Mouse (Mus musculus) forebrain, postnatal 0 days (tissue): ENCODE measurements at regions not wholly inside any gene's neighbourhood (a gene's known extent, or its start where the extent isn't known, plus 50 kb on each side); places are given as distances from the start of the nearest gene placed in this dataset.
A peak's percentile ranks its signal among the peaks of the same experiment; 100 is the strongest.
"Not testable (repeated sequence)": the region's sequence is repeated elsewhere in the genome, so short reads cannot be mapped to it uniquely, and the experiment has no call there.

Source experiments
- ATAC-seq: fragments of 200-750 bp; cut with Nextera tagmentation; 2 replicates; pipeline ENCODE4 v1.8.0; 2017; ENCODE audit warnings: mild to moderate bottlenecking, moderate library complexity
- DNase-seq: peaks from one replicate; pipeline ENCODE4 v3.0.0-alpha.2; 2015
- H3K27ac ChIP-seq: fragments of 300-500 bp; sonication (generic); 2 replicates; pipeline ENCODE4 v1.5.1; 2014; ENCODE audit warnings: low read depth, mild to moderate bottlenecking, antibody characterized with exemption, low read length, moderate library complexity, mixed read lengths
- H3K27me3 ChIP-seq: fragments of 300-500 bp; sonication (generic); 2 replicates; pipeline ENCODE4 v1.6.1; 2014; ENCODE audit warnings: mild to moderate bottlenecking, low read length, mixed read lengths; ENCODE audit not compliant: insufficient read depth
- H3K36me3 ChIP-seq: fragments of 300-500 bp; sonication (generic); 2 replicates; pipeline ENCODE4 v1.6.1; 2014; ENCODE audit warnings: mild to moderate bottlenecking, moderate library complexity; ENCODE audit not compliant: insufficient read depth
- H3K4me1 ChIP-seq: fragments of 300-500 bp; sonication (generic); 2 replicates; pipeline ENCODE4 v1.6.1; 2014; ENCODE audit warnings: antibody characterized with exemption; ENCODE audit not compliant: insufficient read depth
- H3K4me2 ChIP-seq: fragments of 300-500 bp; sonication (generic); 2 replicates; pipeline ENCODE4 v1.6.1; 2014; ENCODE audit warnings: low read depth, mild to moderate bottlenecking, moderate library complexity
- H3K4me3 ChIP-seq: fragments of 300-500 bp; sonication (generic); 2 replicates; pipeline ENCODE4 v1.5.1; 2014; ENCODE audit warnings: low read depth, low read length, mixed read lengths
- H3K9ac ChIP-seq: fragments of 300-500 bp; sonication (generic); 2 replicates; pipeline ENCODE4 v1.6.1; 2014; ENCODE audit warnings: mild to moderate bottlenecking
- H3K9me3 ChIP-seq: fragments of 300-500 bp; sonication (generic); 2 replicates; pipeline ENCODE4 v1.6.1; 2016; ENCODE audit warnings: low read length
- CTCF ChIP-seq: sonication (generic); IDR thresholded peaks from 2 replicates; pipeline ENCODE4 v1.5.1; 2016; ENCODE audit warnings: antibody characterized with exemption, control low read depth, low read depth
- WGBS: fragments of 180-500 bp; shearing (Covaris S2); extraction: QIAGEN DNeasy Blood & Tissue Kit; methylation state at CpG from one replicate; pipeline ENCODE4 v1.1.7; 2014; 5-methylcytosine and 5-hydroxymethylcytosine counted together

DNA sequence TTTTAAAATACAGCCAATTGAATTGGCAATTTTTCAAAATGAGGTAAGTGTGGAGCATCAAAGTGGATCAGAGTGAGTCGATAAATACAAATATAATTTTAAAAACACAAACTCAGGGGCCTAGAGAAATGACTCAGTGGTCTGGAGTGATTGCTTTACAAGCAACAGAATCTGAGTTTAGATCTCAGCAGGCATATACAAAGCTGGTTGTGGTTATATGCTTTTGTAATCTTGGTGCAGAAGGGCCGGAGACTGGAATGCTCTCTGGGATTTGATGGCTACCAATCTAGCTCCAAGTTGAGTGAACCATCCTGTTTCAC, 235.0 kb upstream of the Cdh8 start:
- Histone ChIP-seq H3K4me2 (no peak overlapping the region), H3K4me1 (no peaks in the 10 kb centered on the region), H3K36me3 (no peaks in the 10 kb centered on the region), H3K9ac (no peak overlapping the region), H3K27me3 (no peaks in the 10 kb centered on the region), H3K27ac (no peak overlapping the region), H3K9me3 (no peaks in the 10 kb centered on the region), H3K4me3 (no peak overlapping the region)
- ATAC-seq: no peak
- no peak for TF ChIP-seq CTCF
- DNase-seq: no peak
- WGBS: 59% methylated on average over 2 of the region's 2 CpGs

DNA sequence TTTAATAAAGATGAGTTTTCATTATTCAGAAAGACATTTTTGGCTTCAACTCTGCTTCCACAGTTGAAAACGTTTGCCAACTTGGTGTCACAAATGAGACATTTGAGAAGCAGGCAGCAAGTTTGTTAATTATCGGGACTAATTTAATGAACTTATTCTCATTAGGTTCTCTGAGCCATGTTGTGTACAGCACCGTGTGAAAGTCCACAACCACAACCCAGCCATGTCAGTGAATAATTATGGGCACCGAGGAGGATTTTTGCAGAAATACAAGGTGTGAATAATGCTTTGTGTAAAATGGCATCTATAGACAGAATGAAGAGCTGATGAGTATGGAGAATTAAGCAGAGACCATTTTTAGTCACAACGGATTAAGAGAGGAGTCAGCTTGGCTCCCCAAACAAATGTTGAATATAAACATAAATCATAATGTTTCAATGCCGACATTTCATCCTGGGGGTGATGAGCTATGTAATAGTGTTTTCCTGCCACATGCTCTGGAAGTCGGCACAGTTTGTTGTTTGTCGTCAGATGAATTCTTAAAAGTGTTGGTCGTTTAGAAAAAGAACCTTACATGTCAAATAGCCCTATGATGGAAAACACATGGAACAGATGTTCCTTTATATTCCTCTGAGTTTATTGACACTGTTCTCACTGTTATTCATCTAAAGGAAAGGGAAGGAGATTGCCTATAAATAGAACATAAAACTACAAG, 234.5 kb upstream of the Cdh8 start:
- Histone ChIP-seq H3K9ac (no peak overlapping the region), H3K4me2 (no peak overlapping the region), H3K27me3 (no peaks in the 10 kb centered on the region), H3K36me3 (no peaks in the 10 kb centered on the region), H3K9me3 (no peaks in the 10 kb centered on the region), H3K27ac (no peak overlapping the region), H3K4me1 (no peaks in the 10 kb centered on the region), H3K4me3 (no peak overlapping the region)
- TF ChIP-seq CTCF: no peak
- DNase-seq: peak; percentile 28
- no peak for ATAC-seq
- WGBS: 34% methylated on average over 9 of the region's 9 CpGs

DNA sequence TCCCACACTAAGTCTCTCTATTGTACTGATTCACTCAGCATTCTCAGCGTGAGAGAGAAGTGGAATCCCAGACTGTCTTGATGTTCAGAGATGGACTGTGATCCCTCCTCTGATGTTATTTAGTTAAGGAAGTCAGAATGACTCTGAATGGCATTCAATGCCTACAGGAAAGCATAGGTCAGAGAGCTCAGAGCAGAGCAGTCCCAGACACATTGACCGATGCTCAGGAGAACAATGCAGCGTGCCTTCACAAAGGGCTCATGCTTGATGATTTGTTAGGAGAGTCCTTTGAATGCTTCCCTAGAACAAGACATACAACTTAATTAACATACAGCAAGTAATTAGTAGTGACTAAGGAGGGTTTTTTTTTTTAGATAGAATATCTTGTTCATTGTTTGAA, 224.3 kb upstream of the Cdh8 start:
- Histone ChIP-seq H3K4me3 (no peak overlapping the region), H3K36me3 (no peaks in the 10 kb centered on the region), H3K9ac (no peak overlapping the region), H3K9me3 (no peaks in the 10 kb centered on the region), H3K27ac (no peak overlapping the region), H3K4me1 (no peaks in the 10 kb centered on the region), H3K4me2 (no peak overlapping the region), H3K27me3 (no peaks in the 10 kb centered on the region)
- ATAC-seq (no peak), DNase-seq (no peak)
- WGBS: 16% methylated on average over 3 of the region's 3 CpGs
- no peak for TF ChIP-seq CTCF

DNA sequence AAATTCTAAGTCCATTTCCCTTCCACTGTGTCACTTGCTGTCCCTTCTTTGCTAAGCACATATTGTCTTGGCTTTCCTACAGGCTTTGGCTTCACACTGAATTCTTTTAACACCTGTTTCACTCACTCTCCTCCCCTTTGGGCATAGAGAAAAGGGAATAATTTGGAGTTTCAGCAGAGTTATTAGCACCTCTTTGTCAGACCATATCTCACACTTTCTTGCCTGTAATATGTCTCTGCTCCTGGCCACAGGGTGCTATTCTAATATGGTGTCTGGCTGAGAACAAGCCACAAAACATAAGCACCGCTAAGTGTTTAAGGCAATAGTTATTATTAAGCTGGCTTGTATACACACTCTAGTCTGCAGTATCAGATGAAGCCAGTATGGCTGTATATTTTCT, 214.7 kb upstream of the Cdh8 start:
- not testable (repeated sequence) for H3K9ac ChIP-seq, H3K4me1 ChIP-seq, H3K4me2 ChIP-seq, H3K36me3 ChIP-seq, H3K27ac ChIP-seq, H3K27me3 ChIP-seq, H3K4me3 ChIP-seq, H3K9me3 ChIP-seq
- ATAC-seq: peak; percentile 60
- peak; percentile 20 for DNase-seq
- WGBS: 51% methylated on average over 1 of the region's 1 CpGs

DNA sequence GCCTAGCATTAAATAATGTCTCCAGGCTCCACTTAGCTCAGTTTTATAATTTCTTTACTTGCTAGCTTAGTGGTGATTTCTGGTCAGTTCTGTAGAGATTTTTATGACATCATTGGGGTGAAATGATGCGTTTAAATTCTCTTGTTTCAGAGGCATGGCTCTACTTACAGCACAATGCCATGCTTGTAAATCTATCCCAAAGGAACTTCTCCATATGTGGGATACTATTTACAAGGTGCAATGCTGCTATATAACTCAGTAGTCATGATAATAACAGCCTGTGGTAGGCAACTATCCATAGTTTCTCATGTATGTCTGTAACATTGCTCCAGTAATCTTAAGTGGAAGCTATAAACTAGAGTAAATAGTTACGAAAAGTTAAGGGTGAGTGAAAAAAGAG, 205.4 kb upstream of the Cdh8 start:
- H3K4me3 ChIP-seq: no peak overlapping the region
- DNase-seq: no peak
- H3K27me3 ChIP-seq: no peaks in the 10 kb centered on the region
- WGBS: 63% methylated on average over 2 of the region's 2 CpGs
- H3K4me1 ChIP-seq: no peaks in the 10 kb centered on the region
- no peak overlapping the region for H3K4me2 ChIP-seq
- ATAC-seq: no peak
- H3K9ac ChIP-seq: no peak overlapping the region
- H3K27ac ChIP-seq: no peak overlapping the region
- no peaks in the 10 kb centered on the region for H3K36me3 ChIP-seq
- no peaks in the 10 kb centered on the region for H3K9me3 ChIP-seq
- no peak for TF ChIP-seq CTCF

DNA sequence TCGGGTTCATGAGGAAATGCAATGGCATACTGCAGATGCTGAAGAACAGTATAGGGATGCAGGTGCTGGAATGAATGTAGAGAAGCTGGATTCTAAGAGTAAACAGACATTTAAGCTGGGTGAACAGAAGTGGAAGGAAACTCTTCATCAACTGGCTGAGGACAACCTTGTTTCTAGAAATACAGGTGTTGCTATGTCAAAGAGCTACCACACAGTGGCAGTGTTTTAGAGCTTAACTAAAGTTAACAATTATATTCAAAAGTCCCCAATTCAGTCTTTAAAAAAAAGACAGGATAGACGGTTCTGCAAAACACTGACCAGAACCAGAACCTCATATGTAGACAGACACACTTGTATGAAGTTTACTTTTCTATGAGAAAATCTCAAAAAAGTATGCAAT, 188.1 kb upstream of the Cdh8 start:
- H3K9ac ChIP-seq, ATAC-seq, H3K36me3 ChIP-seq, H3K27ac ChIP-seq, H3K4me3 ChIP-seq, H3K9me3 ChIP-seq, H3K4me2 ChIP-seq, H3K27me3 ChIP-seq, H3K4me1 ChIP-seq: not testable (repeated sequence)
- peak; percentile 45 for DNase-seq
- 50% methylated on average over 2 of the region's 2 CpGs for WGBS
- peak; percentile 47 for TF ChIP-seq CTCF

DNA sequence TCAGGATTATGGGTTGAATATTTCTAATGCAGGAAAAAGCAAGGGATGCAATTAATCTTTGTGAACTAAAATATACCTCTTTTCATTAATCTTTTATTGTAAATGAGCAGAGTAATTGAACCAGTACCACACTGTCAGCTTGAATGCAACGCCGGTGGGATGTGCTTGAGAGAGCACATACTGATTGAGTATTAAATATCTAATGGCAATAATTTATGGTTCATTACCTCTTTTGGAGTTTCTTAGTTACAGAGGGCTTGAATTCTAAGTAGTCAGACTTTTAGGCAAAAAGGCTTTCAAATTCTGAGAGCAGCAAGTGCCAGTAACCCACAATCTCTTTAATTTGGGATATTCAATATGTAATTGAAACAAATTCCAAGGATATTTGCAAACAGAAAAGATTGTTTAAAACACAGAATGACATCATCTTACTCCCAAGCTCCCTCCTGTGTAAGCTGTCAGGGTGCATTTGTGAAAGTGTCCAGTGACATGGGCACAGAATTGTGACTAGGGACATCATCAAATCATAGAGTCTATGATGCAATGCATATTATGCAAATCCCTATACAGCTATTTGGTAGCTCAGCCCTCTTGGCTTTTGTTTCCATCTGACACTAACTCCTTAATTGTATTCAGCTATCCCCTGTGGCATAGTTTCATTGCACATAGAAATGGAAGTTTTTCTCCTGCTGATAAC, 175.2 kb upstream of the Cdh8 start:
- H3K9me3 ChIP-seq: no peaks in the 10 kb centered on the region
- no peaks in the 10 kb centered on the region for H3K27me3 ChIP-seq
- WGBS: 7% methylated on average over 2 of the region's 2 CpGs
- H3K4me1 ChIP-seq: no peaks in the 10 kb centered on the region
- TF ChIP-seq CTCF: no peak
- DNase-seq: no peak
- no peak overlapping the region for H3K9ac ChIP-seq
- no peak overlapping the region for H3K4me3 ChIP-seq
- no peak overlapping the region for H3K4me2 ChIP-seq
- H3K36me3 ChIP-seq: no peaks in the 10 kb centered on the region
- no peak for ATAC-seq
- no peak overlapping the region for H3K27ac ChIP-seq
